10 mouse cellular contexts compared by ENCODE assay signal in genomic region chr6:72868688-72869087, GRCm38 (mm10). TPM values are rescaled to one million over a fixed set of nuclear protein-coding genes. Genes with fewer than 3 reads are reported as not detected.
A peak's percentile ranks its signal among the peaks of the same experiment; 100 is the strongest.
DNase-seq lines count a peak whose midpoint lies in the region; ATAC-seq and TF ChIP-seq lines count a peak whose summit lies in the region.
"Had no signal": no experiment of that assay in that cellular context is flagged by ENCODE, and none has a peak within 500 bp of the region (broad histone marks: within the 10 kb centered on the region; RNA-seq: fewer than 3 reads in every experiment).

No protein-coding gene starts in this region.

- H3K4me3 ChIP-seq in kidney, adult 2 months (ENCODE audit: insufficient read depth, low read depth, low read length) = no peak overlapping the region
- H3K4me3 ChIP-seq in MEL (ENCODE audit: control insufficient read depth in 1 of 2, insufficient read depth in 1 of 2, low read depth in 2 of 2, low read length in 2 of 2) = no peak overlapping the region
- peak overlapping the region; percentile 54 for H3K4me3 ChIP-seq in bone marrow macrophage, adult 2 months (ENCODE audit: insufficient read depth, low read length)
- H3K4me3 ChIP-seq in midbrain, embryonic 14.5 days (replicated peaks; ENCODE audit: low read depth, low read length) = no peak overlapping the region
- H3K4me3 ChIP-seq: neural tube, embryonic 13.5 days had no signal

- no peak for TF ChIP-seq RAD21 in MEL (IDR thresholded peaks at IDR 0.05; ENCODE audit: low read depth, low read length)

- TF ChIP-seq POLR2A in kidney, adult 2 months (IDR thresholded peaks at IDR 0.05; ENCODE audit: low read depth, low read length) = no peak
- TF ChIP-seq POLR2A in MEL (IDR thresholded peaks at IDR 0.05; ENCODE audit: control insufficient read depth in 1 of 2, insufficient read depth in 1 of 2, low read depth in 1 of 2, low read length in 2 of 2, poor library complexity in 1 of 2) = no peak
- TF ChIP-seq POLR2A in bone marrow macrophage, adult 2 months (IDR thresholded peaks at IDR 0.05; ENCODE audit: borderline replicate concordance, low read depth, low read length) = no peak

- no peak for TF ChIP-seq EP300 in MEL (IDR thresholded peaks at IDR 0.05; ENCODE audit: low read depth in 1 of 2, low read length in 2 of 2)

- WGBS in kidney, adult 2 months = 39% methylated on average over 5 of the region's 5 CpGs
- 86% methylated on average over 5 of the region's 5 CpGs for WGBS in midbrain, embryonic 14.5 days

- H3K9me3 ChIP-seq in MEL (replicated peaks; ENCODE audit: insufficient read depth, low read length) = no peaks in the 10 kb centered on the region
- no peaks in the 10 kb centered on the region for H3K9me3 ChIP-seq in midbrain, embryonic 14.5 days (ENCODE audit: control insufficient read depth, low read length)
- H3K9me3 ChIP-seq: G1E; neural tube, embryonic 13.5 days had no signal

- H3K4me1 ChIP-seq in kidney, adult 2 months (ENCODE audit: control insufficient read depth, insufficient read depth, low read length) = peaks cover 26% of the 10 kb centered on the region
- H3K4me1 ChIP-seq in MEL (ENCODE audit: control insufficient read depth in 1 of 2, insufficient read depth in 2 of 2, low read length in 2 of 2) = peaks cover 10 to 11% of the 10 kb centered on the region in 2 experiments; a peak in 3 of 4 replicates
- H3K4me1 ChIP-seq in bone marrow macrophage, adult 2 months (ENCODE audit: control insufficient read depth, insufficient read depth, low read length) = peaks cover 51% of the 10 kb centered on the region
- no peaks in the 10 kb centered on the region; the same call in 1 of the 2 replicates for H3K4me1 ChIP-seq in midbrain, embryonic 14.5 days (ENCODE audit: control insufficient read depth, insufficient read depth, low read length)

- peaks cover 66% of the 10 kb centered on the region for H3K79me2 ChIP-seq in MEL (ENCODE audit: control insufficient read depth, insufficient read depth, low read length, poor library complexity)

- H3K9ac ChIP-seq in MEL (ENCODE audit: control insufficient read depth, low read depth, low read length, poor library complexity, severe bottlenecking) = no peak overlapping the region
- H3K9ac ChIP-seq in midbrain, embryonic 14.5 days (replicated peaks; ENCODE audit: low read length) = no peak overlapping the region
- H3K9ac ChIP-seq: neural tube, embryonic 13.5 days had no signal

- H3K27ac ChIP-seq in kidney, adult 2 months (ENCODE audit: insufficient read depth, low read depth, low read length) = no peak overlapping the region
- no peak overlapping the region for H3K27ac ChIP-seq in MEL (ENCODE audit: control insufficient read depth, low read depth, low read length)
- H3K27ac ChIP-seq in bone marrow macrophage, adult 2 months (ENCODE audit: insufficient read depth, low read depth, low read length) = peak overlapping the region; percentile 73
- no peak overlapping the region for H3K27ac ChIP-seq in midbrain, embryonic 14.5 days (replicated peaks; ENCODE audit: low read depth, low read length)
- H3K27ac ChIP-seq: neural tube, embryonic 13.5 days had no signal

- TF ChIP-seq CTCF in kidney, adult 2 months (conservative IDR thresholded peaks at IDR 0.05; ENCODE audit: insufficient read depth, insufficient read length, low read depth, low read length) = no peak
- TF ChIP-seq CTCF in MEL (IDR thresholded peaks at IDR 0.05 in 2 of 3, conservative IDR thresholded peaks at IDR 0.05 in 1 of 3; ENCODE audit: control insufficient read depth in 1 of 3, insufficient read depth in 1 of 3, low read depth in 2 of 3, low read length in 3 of 3, poor library complexity in 1 of 3, severe bottlenecking in 1 of 3) = no peak
- TF ChIP-seq CTCF in bone marrow macrophage, adult 2 months (IDR thresholded peaks at IDR 0.05; ENCODE audit: low read depth, low read length) = no peak

- no peak overlapping the region for H3K4me2 ChIP-seq in midbrain, embryonic 14.5 days (ENCODE audit: low read length)
- H3K4me2 ChIP-seq: neural tube, embryonic 13.5 days had no signal

- no peak for ATAC-seq in midbrain, embryonic 14.5 days (ENCODE audit: low FRiP score, low TSS enrichment)

- peak; percentile 54 for DNase-seq in kidney, postnatal 10 days
- no peak for DNase-seq in kidney, adult 2 months
- DNase-seq in MEL (ENCODE audit: low read depth, low spot score) = peak; percentile 58
- DNase-seq in lung, postnatal 14 days = peak; percentile 21
- DNase-seq in layer of hippocampus, adult 8-10 months (ENCODE audit: low spot score in 2 of 2) = no peak
- no peak for DNase-seq in urinary bladder, postnatal 10 days (ENCODE audit: low spot score)
- DNase-seq in midbrain, embryonic 14.5 days = no peak

- no peaks in the 10 kb centered on the region for H3K36me3 ChIP-seq in kidney, adult 2 months (ENCODE audit: control insufficient read depth, insufficient read depth, low read length)
- peaks cover 2 to 10% of the 10 kb centered on the region in 2 experiments for H3K36me3 ChIP-seq in MEL (ENCODE audit: control insufficient read depth in 1 of 2, insufficient read depth in 2 of 2, low read length in 2 of 2)
- no peaks in the 10 kb centered on the region for H3K36me3 ChIP-seq in midbrain, embryonic 14.5 days (ENCODE audit: control insufficient read depth, insufficient read depth, low read length)
- H3K36me3 ChIP-seq: neural tube, embryonic 13.5 days had no signal

- no peaks in the 10 kb centered on the region for H3K27me3 ChIP-seq in kidney, adult 2 months (replicated peaks; ENCODE audit: control insufficient read depth, insufficient read depth, low read length)
- H3K27me3 ChIP-seq in MEL (ENCODE audit: control insufficient read depth in 1 of 2, insufficient read depth in 2 of 2, low read length in 2 of 2) = no peaks in the 10 kb centered on the region
- H3K27me3 ChIP-seq in midbrain, embryonic 14.5 days (ENCODE audit: control insufficient read depth, insufficient read depth, low read length) = no peaks in the 10 kb centered on the region
- H3K27me3 ChIP-seq: neural tube, embryonic 13.5 days had no signal

TF ChIP-seq in MEL, 35 proteins besides CTCF, POLR2A, EP300 and RAD21:
- no peak for TF ChIP-seq UBTF (IDR thresholded peaks at IDR 0.05; ENCODE audit: borderline replicate concordance, insufficient read depth, low read depth, low read length)
- TF ChIP-seq MAFK (IDR thresholded peaks at IDR 0.05; ENCODE audit: borderline replicate concordance, low read depth, low read length) = no peak
- no peak for TF ChIP-seq ZNF384 (IDR thresholded peaks at IDR 0.05; ENCODE audit: low read depth, low read length)
- TF ChIP-seq ZMIZ1 (IDR thresholded peaks at IDR 0.05; ENCODE audit: low read depth, low read length) = no peak
- no peak for TF ChIP-seq MEF2A (IDR thresholded peaks at IDR 0.05; ENCODE audit: extremely low read depth, insufficient replicate concordance, low read depth, low read length, poor library complexity, severe bottlenecking)
- no peak for TF ChIP-seq KAT2A (conservative IDR thresholded peaks at IDR 0.05; ENCODE audit: low read depth, low read length)
- TF ChIP-seq POLR2AphosphoS2 (IDR thresholded peaks at IDR 0.05; ENCODE audit: low read length) = no peak

RNA-seq across cellular contexts. Expression of gene Kcmf1, which starts 31.1 kb away (rescaled TPM):
- polyA plus RNA-seq in kidney, adult 2 months (2012; rRNA removed) = 107 and 160 TPM in 2 replicates
- 77.0 and 92.4 TPM in 2 replicates for total RNA-seq in MEL (2012; rRNA removed)
- polyA plus RNA-seq in MEL (2012; ENCODE audit: insufficient read depth in 1 of 2, insufficient read length in 2 of 2, low read depth in 1 of 2, low replicate concordance in 2 of 2, missing spikeins in 1 of 2) = 100 to 1,000 TPM; 133 to 195 TPM
- 73.8 and 76.3 TPM in 2 replicates for polyA plus RNA-seq in bone marrow macrophage, adult 2 months (2012; ENCODE audit: insufficient read depth, insufficient read length, missing spikeins)
- total RNA-seq in layer of hippocampus, adult 8-10 months (2022) = 10 to 100 TPM; 57.9 to 64.6 (median 62.4) TPM
- polyA plus RNA-seq in midbrain, embryonic 14.5 days (2014; fragmentation: Nextera tagmentation; extraction: Ambion mirVana) = 34.8 and 40.9 TPM in 2 replicates

Comparison
In these comparisons a context has a peak if more than half of its experiments do, and no peak if none do; other contexts are left out.
1. DNase-seq: peak in kidney, postnatal 10 days (single experiment), MEL (single experiment) and lung, postnatal 14 days (single experiment); none in kidney, adult 2 months (single experiment), layer of hippocampus, adult 8-10 months (0 of 2), urinary bladder, postnatal 10 days (single experiment) and midbrain, embryonic 14.5 days (single experiment).